Mouse (Mus musculus) limb, embryonic 12.5 days (tissue): ENCODE results near the gene Tmed11. TPM values are rescaled to one million over a fixed set of nuclear protein-coding genes. Genes with fewer than 3 reads are reported as not detected.
"Not testable (repeated sequence)": the region's sequence is repeated elsewhere in the genome, so short reads cannot be mapped to it uniquely, and the experiment has no call there.

Experiments used
- ATAC-seq: fragments of 200-750 bp; cut with Nextera tagmentation; 2 replicates; pipeline ENCODE4 v1.8.0; 2017; ENCODE audit warnings: low read depth, moderate TSS enrichment; ENCODE audit not compliant: insufficient number of reproducible peaks, insufficient read depth, low FRiP score, low TSS enrichment
- H3K27ac ChIP-seq: fragments of 300-500 bp; sonication (generic); 2 replicates; pipeline ENCODE4 v1.5.1; 2016; ENCODE audit warnings: mild to moderate bottlenecking, moderate library complexity
- H3K27me3 ChIP-seq: fragments of 300-500 bp; sonication (generic); 2 replicates; pipeline ENCODE4 v1.6.1; 2016; ENCODE audit warnings: mild to moderate bottlenecking, moderate library complexity
- H3K36me3 ChIP-seq: fragments of 300-500 bp; sonication (generic); 2 replicates; pipeline ENCODE4 v1.6.1; 2016; ENCODE audit warnings: mild to moderate bottlenecking, moderate library complexity
- H3K4me1 ChIP-seq: fragments of 300-500 bp; sonication (generic); replicated peaks from 2 replicates; pipeline ENCODE4 v1.6.1; 2016
- H3K4me2 ChIP-seq: fragments of 300-500 bp; sonication (generic); 2 replicates; pipeline ENCODE4 v1.6.1; 2016; ENCODE audit warnings: mild to moderate bottlenecking, moderate library complexity
- H3K4me3 ChIP-seq: fragments of 300-500 bp; sonication (generic); replicated peaks from 2 replicates; pipeline ENCODE4 v1.5.1; 2016; ENCODE audit warnings: mild to moderate bottlenecking
- H3K9ac ChIP-seq: fragments of 300-500 bp; sonication (generic); replicated peaks from 2 replicates; pipeline ENCODE4 v1.6.1; 2016; ENCODE audit warnings: mild to moderate bottlenecking, moderate library complexity
- H3K9me3 ChIP-seq: fragments of 300-500 bp; sonication (generic); 2 replicates; pipeline ENCODE4 v1.6.1; 2016; ENCODE audit warnings: mild to moderate bottlenecking, moderate library complexity
- WGBS: fragments of 180-500 bp; shearing (Covaris S2); methylation state at CpG from one replicate; pipeline ENCODE4 v1.1.7; 2016; 5-methylcytosine and 5-hydroxymethylcytosine counted together
- polyA plus RNA-seq: library from polyadenylated mRNA; unstranded; fragments of >200 nt; fragmentation: Nextera tagmentation; extraction: Ambion mirVana; gene quantifications from 2 replicates; pipeline ENCODE4 v1.2.1, GENCODE M21; 2016

Gene Tmed11
- polyA plus RNA-seq: not detected in 2 replicates

GRCm38 (mm10) chr5:108795263-108795662, at the start of gene Tmed11:
Tmed11 (minus strand) TSS chr5:108795363.
- 70% methylated on average over 2 of the region's 2 CpGs for WGBS
- not testable (repeated sequence) for H3K27ac ChIP-seq, H3K4me3 ChIP-seq, H3K27me3 ChIP-seq, H3K4me2 ChIP-seq, H3K9me3 ChIP-seq, H3K4me1 ChIP-seq, H3K9ac ChIP-seq, ATAC-seq, H3K36me3 ChIP-seq

GRCm38 (mm10) chr5:108836156-108836555, 41.0 kb upstream of the Tmed11 start:
- Histone ChIP-seq H3K36me3 (no peaks in the 10 kb centered on the region), H3K4me3 (no peak overlapping the region), H3K27ac (no peak overlapping the region), H3K27me3 (no peaks in the 10 kb centered on the region), H3K9me3 (no peaks in the 10 kb centered on the region), H3K4me1 (no peaks in the 10 kb centered on the region), H3K4me2 (no peak overlapping the region), H3K9ac (no peak overlapping the region)
- 64% methylated on average over 1 of the region's 1 CpGs for WGBS
- ATAC-seq: no peak

- H3K36me3 ChIP-seq: no peaks in the 10 kb centered on the region
- WGBS: 89% methylated on average over 2 of the region's 2 CpGs
- no peak overlapping the region for H3K9ac ChIP-seq
- no peak overlapping the region for H3K4me3 ChIP-seq
- no peak for ATAC-seq
- H3K4me2 ChIP-seq: no peak overlapping the region
- H3K27ac ChIP-seq: no peak overlapping the region
- no peaks in the 10 kb centered on the region for H3K27me3 ChIP-seq
- no peaks in the 10 kb centered on the region for H3K9me3 ChIP-seq
- H3K4me1 ChIP-seq: no peaks in the 10 kb centered on the region
These were observed 28.1 kb upstream of the Tmed11 start for GRCm38 (mm10) chr5:108823276-108823675.

GRCm38 (mm10) chr5:108808750-108809149, 13.6 kb upstream of the Tmed11 start, which contains the start of gene Vmn2r8:
Vmn2r8 (minus strand) TSS chr5:108808850.
- H3K27ac ChIP-seq, H3K9ac ChIP-seq, H3K9me3 ChIP-seq, H3K27me3 ChIP-seq, ATAC-seq, H3K4me1 ChIP-seq, H3K4me3 ChIP-seq, H3K4me2 ChIP-seq, H3K36me3 ChIP-seq: not testable (repeated sequence)
- WGBS: 76% methylated on average over 2 of the region's 2 CpGs

GRCm38 (mm10) chr5:108803646-108804045, 8.5 kb upstream of the Tmed11 start:
- H3K9ac ChIP-seq: no peak overlapping the region
- ATAC-seq: no peak
- H3K4me1 ChIP-seq: no peaks in the 10 kb centered on the region
- H3K27ac ChIP-seq: no peak overlapping the region
- H3K36me3 ChIP-seq: no peaks in the 10 kb centered on the region
- no peak overlapping the region for H3K4me3 ChIP-seq
- H3K4me2 ChIP-seq: no peak overlapping the region
- no peaks in the 10 kb centered on the region for H3K9me3 ChIP-seq
- H3K27me3 ChIP-seq: no peaks in the 10 kb centered on the region
- 72% methylated on average over 1 of the region's 1 CpGs for WGBS

GRCm38 (mm10) chr5:108790385-108790784, 4.8 kb downstream of the Tmed11 start:
- not testable (repeated sequence) for H3K36me3 ChIP-seq, H3K27me3 ChIP-seq, ATAC-seq, H3K9me3 ChIP-seq, H3K4me1 ChIP-seq, H3K27ac ChIP-seq, H3K9ac ChIP-seq, H3K4me3 ChIP-seq, H3K4me2 ChIP-seq
- 29% methylated on average over 1 of the region's 1 CpGs for WGBS

GRCm38 (mm10) chr5:108774630-108775306, 20.4 kb downstream of the Tmed11 start, which contains the start of gene Rnf212:
Rnf212 (minus strand) TSS chr5:108774982.
- ATAC-seq: no peak
- 75% methylated on average over 40 of the region's 40 CpGs for WGBS
- no peaks in the 10 kb centered on the region for H3K27me3 ChIP-seq
- no peaks in the 10 kb centered on the region for H3K4me1 ChIP-seq
- no peak within 1 kb of the TSS for H3K4me2 ChIP-seq
- H3K9me3 ChIP-seq: no peaks in the 10 kb centered on the region
- H3K9ac ChIP-seq: no peak within 1 kb of the TSS
- H3K36me3 ChIP-seq: no peaks in the 10 kb centered on the region
- H3K4me3 ChIP-seq: no peak within 1 kb of the TSS
- no peak within 1 kb of the TSS for H3K27ac ChIP-seq

GRCm38 (mm10) chr5:108760002-108760401, 35.2 kb downstream of the Tmed11 start:
- 91% methylated on average over 2 of the region's 2 CpGs for WGBS
- no peak overlapping the region for H3K27ac ChIP-seq
- H3K9ac ChIP-seq: no peak overlapping the region
- ATAC-seq: no peak
- H3K36me3 ChIP-seq: no peaks in the 10 kb centered on the region
- H3K4me2 ChIP-seq: no peak overlapping the region
- H3K9me3 ChIP-seq: no peaks in the 10 kb centered on the region
- no peaks in the 10 kb centered on the region for H3K4me1 ChIP-seq
- H3K4me3 ChIP-seq: no peak overlapping the region
- no peaks in the 10 kb centered on the region for H3K27me3 ChIP-seq

GRCm38 (mm10) chr5:108758396-108758795, 36.8 kb downstream of the Tmed11 start:
- Histone ChIP-seq H3K4me1 (no peaks in the 10 kb centered on the region), H3K27ac (no peak overlapping the region), H3K36me3 (no peaks in the 10 kb centered on the region), H3K4me3 (no peak overlapping the region), H3K9ac (no peak overlapping the region), H3K9me3 (no peaks in the 10 kb centered on the region), H3K27me3 (no peaks in the 10 kb centered on the region), H3K4me2 (no peak overlapping the region)
- WGBS: 50% methylated on average over 3 of the region's 3 CpGs
- ATAC-seq: no peak

GRCm38 (mm10) chr5:108751258-108751657, 43.9 kb downstream of the Tmed11 start:
- H3K36me3 ChIP-seq, H3K27ac ChIP-seq, H3K4me3 ChIP-seq, H3K4me1 ChIP-seq, H3K9ac ChIP-seq, ATAC-seq, H3K27me3 ChIP-seq, H3K4me2 ChIP-seq, H3K9me3 ChIP-seq: not testable (repeated sequence)
- WGBS: 84% methylated on average over 4 of the region's 4 CpGs

GRCm38 (mm10) chr5:108750328-108751210, 44.6 kb downstream of the Tmed11 start:
- Histone ChIP-seq H3K36me3 (no peaks in the 10 kb centered on the region), H3K9ac (no peak overlapping the region), H3K4me1 (no peaks in the 10 kb centered on the region), H3K27me3 (no peaks in the 10 kb centered on the region), H3K4me3 (no peak overlapping the region), H3K9me3 (no peaks in the 10 kb centered on the region), H3K27ac (no peak overlapping the region), H3K4me2 (no peak overlapping the region)
- ATAC-seq: no peak
- WGBS: 79% methylated on average over 5 of the region's 5 CpGs
